Mouse (Mus musculus) cortical plate, adult 2 months (tissue): ENCODE data around the gene Pla2g4d.

Experiments
- CTCF ChIP-seq: fragments of 200-500 bp; IDR thresholded peaks from 2 replicates; pipeline ENCODE4 v1.5.1; 2011; ENCODE audit warnings: mild to moderate bottlenecking, control low read depth, low read length; ENCODE audit not compliant: insufficient read depth; ENCODE audit errors: extremely low read depth
- POLR2A ChIP-seq: fragments of 200-500 bp; IDR thresholded peaks from 2 replicates; pipeline ENCODE4 v1.6.1; 2011; ENCODE audit warnings: mild to moderate bottlenecking, low read length, control low read depth; ENCODE audit not compliant: insufficient read depth; ENCODE audit errors: extremely low read depth

- no peak for TF ChIP-seq CTCF
- no peak for TF ChIP-seq POLR2A
These were observed 4.9 kb downstream of the Pla2g4d start for GRCm38 (mm10) chr2:120284094-120284493.
